Mouse (Mus musculus): ENCODE measurements around the gene Nmral1. TPM values are rescaled to one million over a fixed set of nuclear protein-coding genes. Genes with fewer than 3 reads are reported as not detected.
"Not testable (repeated sequence)": the region's sequence is repeated elsewhere in the genome, so short reads cannot be mapped to it uniquely, and the experiment has no call there.

Gene Nmral1
- total RNA-seq (2021), result 10 to 100 TPM; 15.2 to 15.5 TPM

GRCm38 (mm10) chr16:4718753-4719518, at the start of gene Nmral1:
Gene Nmral1 (minus strand): TSS chr16:4719356.
- peak; percentile 63 for DNase-seq

GRCm38 (mm10) chr16:4768719-4769118, 49.6 kb upstream of the Nmral1 start:
- no peak for DNase-seq

- DNase-seq, result no peak
Observed at GRCm38 (mm10) chr16:4767012-4767790, 48.0 kb upstream of the Nmral1 start.

GRCm38 (mm10) chr16:4765852-4766251, 46.7 kb upstream of the Nmral1 start:
- DNase-seq, result no peak

- DNase-seq, result peak; percentile 36
Observed at GRCm38 (mm10) chr16:4763276-4763675, 44.1 kb upstream of the Nmral1 start.

GRCm38 (mm10) chr16:4762437-4762836, 43.3 kb upstream of the Nmral1 start:
- DNase-seq, result no peak

- not testable (repeated sequence) for DNase-seq
Observed at GRCm38 (mm10) chr16:4756660-4757335, 37.6 kb upstream of the Nmral1 start.

- DNase-seq, result no peak
Observed at GRCm38 (mm10) chr16:4754045-4754444, 34.9 kb upstream of the Nmral1 start.

GRCm38 (mm10) chr16:4752155-4752554, 33.0 kb upstream of the Nmral1 start:
- no peak for DNase-seq

GRCm38 (mm10) chr16:4742186-4742585, 23.0 kb upstream of the Nmral1 start:
- DNase-seq, result no peak

GRCm38 (mm10) chr16:4739994-4740393, 20.8 kb upstream of the Nmral1 start:
- DNase-seq, result no peak

GRCm38 (mm10) chr16:4736262-4736661, 17.1 kb upstream of the Nmral1 start:
- DNase-seq, result no peak

GRCm38 (mm10) chr16:4730776-4731358, 11.7 kb upstream of the Nmral1 start:
- DNase-seq, result no peak

- DNase-seq, result no peak
Observed at GRCm38 (mm10) chr16:4727963-4728362, 8.8 kb upstream of the Nmral1 start.

GRCm38 (mm10) chr16:4727526-4727925, 8.4 kb upstream of the Nmral1 start:
- DNase-seq, result no peak

GRCm38 (mm10) chr16:4726528-4727128, 7.5 kb upstream of the Nmral1 start:
- DNase-seq, result no peak

- peak; percentile 96 for DNase-seq
Observed at GRCm38 (mm10) chr16:4725780-4726527, 6.8 kb upstream of the Nmral1 start, which contains the start of gene Hmox2. Gene Hmox2 (plus strand): TSS chr16:4726361.

- no peak for DNase-seq
Observed at GRCm38 (mm10) chr16:4725266-4725665, 6.1 kb upstream of the Nmral1 start.

- DNase-seq, result no peak
Observed at GRCm38 (mm10) chr16:4722915-4723209, 3.7 kb upstream of the Nmral1 start.

- no peak for DNase-seq
Observed at GRCm38 (mm10) chr16:4722128-4722914, 3.2 kb upstream of the Nmral1 start.

GRCm38 (mm10) chr16:4717866-4718265, 1.3 kb downstream of the Nmral1 start:
- no peak for DNase-seq

Data from heart, postnatal 4 days (tissue).